Mouse (Mus musculus): ENCODE results near the gene Fbxo46. TPM values are rescaled to one million over a fixed set of nuclear protein-coding genes. Genes with fewer than 3 reads are reported as not detected.

The Fbxo46 gene
- polyA plus RNA-seq, 1 experiment from 2014 or later = 8.1 TPM

DNA sequence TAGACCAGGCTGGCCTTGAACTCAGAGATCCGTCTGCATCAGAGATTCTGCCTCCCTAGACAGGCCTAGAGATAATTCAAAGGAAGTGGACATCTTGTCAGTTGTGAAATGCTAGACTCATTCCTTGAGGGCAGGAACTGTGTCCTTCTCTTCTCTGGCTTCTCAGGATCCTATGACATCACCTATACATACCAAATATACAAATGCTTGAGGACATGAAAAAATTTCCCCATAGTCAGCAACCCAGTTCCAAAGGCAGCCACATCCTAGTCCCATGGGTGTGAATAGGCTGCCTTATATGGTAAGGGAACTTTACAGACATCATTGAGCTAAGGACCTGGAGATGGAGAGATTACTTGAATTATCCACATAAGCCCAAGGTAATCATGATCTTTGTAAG, 10.1 kb upstream of the Fbxo46 start:
- ATAC-seq (replicated peaks; ENCODE audit: low FRiP score, low TSS enrichment, low read depth) (no peak), DNase-seq (ENCODE audit: low spot score) (no peak)
- H3K27ac ChIP-seq (ENCODE audit: low read depth) = no peak overlapping the region
- H3K27me3 ChIP-seq (replicated peaks; ENCODE audit: control insufficient read depth, insufficient read depth, low read length) = no peaks in the 10 kb centered on the region
- WGBS = 81% methylated on average over 1 of the region's 1 CpGs
- H3K9me3 ChIP-seq (ENCODE audit: control insufficient read depth, low read length) = no peaks in the 10 kb centered on the region
- H3K4me3 ChIP-seq (ENCODE audit: low read depth, low read length) = no peak overlapping the region
- no peaks in the 10 kb centered on the region for H3K4me1 ChIP-seq (replicated peaks; ENCODE audit: control insufficient read depth, insufficient read depth, low read length)
- H3K9ac ChIP-seq (ENCODE audit: low read length) = no peak overlapping the region
- H3K36me3 ChIP-seq (ENCODE audit: control insufficient read depth, insufficient read depth, low read length) = no peaks in the 10 kb centered on the region
- no peak overlapping the region for H3K4me2 ChIP-seq (ENCODE audit: low read length)

DNA sequence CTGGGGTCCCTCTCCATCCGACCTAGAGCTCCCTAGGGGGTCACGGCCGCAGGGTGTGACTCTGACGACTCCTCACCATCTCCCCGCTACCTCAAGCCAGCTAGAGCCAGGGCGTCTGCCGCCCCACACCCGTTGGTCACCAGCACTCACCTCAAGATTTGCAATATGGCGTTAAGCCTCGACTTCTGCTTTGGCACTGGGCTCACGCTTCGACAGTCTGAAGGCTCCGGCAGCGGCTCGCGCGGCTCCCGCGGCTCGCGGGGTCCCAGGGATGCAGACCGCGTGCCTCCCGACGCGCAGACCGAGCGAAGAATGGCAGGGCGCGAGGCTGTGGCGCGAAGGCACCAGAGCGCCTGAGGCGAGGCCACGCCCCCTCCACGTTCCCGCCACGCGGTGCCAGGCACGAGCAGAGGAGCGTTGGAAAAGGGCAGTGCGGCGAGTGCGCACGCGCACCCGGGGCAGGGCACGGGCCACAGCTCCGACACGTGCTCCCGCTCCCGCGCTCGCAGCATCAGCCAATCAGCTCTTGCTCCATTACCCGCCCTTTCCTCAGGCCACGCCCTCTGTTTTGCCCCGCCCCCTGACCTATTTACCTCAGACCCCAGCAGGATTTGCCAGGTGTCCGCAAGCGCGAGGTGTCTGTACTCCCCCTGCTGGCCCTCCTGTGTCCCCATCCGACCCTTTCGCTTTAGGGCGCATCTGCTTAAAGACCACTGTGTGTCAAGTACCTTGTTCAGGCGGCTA, 1.5 kb upstream of the Fbxo46 start, which contains the start of gene Gm4969:
TSS of gene Gm4969 (minus strand) at position 341 of the 744 bp plus-strand sequence.
- peak; percentile 80 for DNase-seq (ENCODE audit: low spot score)
- H3K4me1 ChIP-seq (replicated peaks; ENCODE audit: control insufficient read depth, insufficient read depth, low read length) = peaks cover 8% of the 10 kb centered on the region
- no peaks in the 10 kb centered on the region for H3K27me3 ChIP-seq (replicated peaks; ENCODE audit: control insufficient read depth, insufficient read depth, low read length)
- H3K9ac ChIP-seq (ENCODE audit: low read length) = no peak within 1 kb of the TSS
- H3K27ac ChIP-seq (ENCODE audit: low read depth) = no peak within 1 kb of the TSS
- peaks cover 7% of the 10 kb centered on the region; the same call in 1 of the 2 replicates for H3K9me3 ChIP-seq (ENCODE audit: control insufficient read depth, low read length)
- H3K4me3 ChIP-seq (ENCODE audit: low read depth, low read length) = peak within 1 kb of the TSS; percentile 27
- H3K4me2 ChIP-seq (ENCODE audit: low read length) = peak within 1 kb of the TSS; percentile 50
- no peaks in the 10 kb centered on the region for H3K36me3 ChIP-seq (ENCODE audit: control insufficient read depth, insufficient read depth, low read length)
- 19% methylated on average over 64 of the region's 64 CpGs for WGBS
- peak; percentile 38; the same call in 1 of the 2 replicates for ATAC-seq (replicated peaks; ENCODE audit: low FRiP score, low TSS enrichment, low read depth)

DNA sequence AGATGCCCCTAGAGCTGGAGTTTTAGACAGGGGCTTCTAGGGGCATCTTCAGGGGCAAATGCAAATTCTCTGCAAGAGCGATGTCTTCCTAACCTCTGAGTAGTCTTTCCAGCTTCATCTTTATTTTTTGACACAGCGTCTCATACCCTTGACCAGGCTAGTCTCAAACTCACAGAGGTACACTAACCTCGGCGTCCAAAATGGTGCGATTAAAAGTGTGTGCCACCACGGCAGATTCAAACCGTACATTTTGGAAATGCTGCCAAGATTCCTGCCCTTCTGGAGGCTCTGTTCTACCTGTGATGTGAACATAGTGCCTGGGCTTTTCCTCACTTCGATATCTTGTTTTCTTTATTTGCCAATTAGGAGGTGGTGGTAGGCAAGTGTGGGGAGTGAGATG, 576 bp upstream of the Fbxo46 start:
- H3K36me3 ChIP-seq (ENCODE audit: control insufficient read depth, insufficient read depth, low read length) = no peaks in the 10 kb centered on the region
- H3K9me3 ChIP-seq (ENCODE audit: control insufficient read depth, low read length) = peaks cover 7% of the 10 kb centered on the region; the same call in 1 of the 2 replicates
- no peak overlapping the region for H3K27ac ChIP-seq (ENCODE audit: low read depth)
- H3K4me1 ChIP-seq (replicated peaks; ENCODE audit: control insufficient read depth, insufficient read depth, low read length) = peaks cover 8% of the 10 kb centered on the region
- no peak overlapping the region for H3K9ac ChIP-seq (ENCODE audit: low read length)
- 92% methylated on average over 8 of the region's 8 CpGs for WGBS
- no peak overlapping the region for H3K4me2 ChIP-seq (ENCODE audit: low read length)
- ATAC-seq (replicated peaks; ENCODE audit: low FRiP score, low TSS enrichment, low read depth) (peak; percentile 2; the same call in 1 of the 2 replicates), DNase-seq (ENCODE audit: low spot score) (no peak)
- H3K27me3 ChIP-seq (replicated peaks; ENCODE audit: control insufficient read depth, insufficient read depth, low read length) = no peaks in the 10 kb centered on the region
- no peak overlapping the region for H3K4me3 ChIP-seq (ENCODE audit: low read depth, low read length)

DNA sequence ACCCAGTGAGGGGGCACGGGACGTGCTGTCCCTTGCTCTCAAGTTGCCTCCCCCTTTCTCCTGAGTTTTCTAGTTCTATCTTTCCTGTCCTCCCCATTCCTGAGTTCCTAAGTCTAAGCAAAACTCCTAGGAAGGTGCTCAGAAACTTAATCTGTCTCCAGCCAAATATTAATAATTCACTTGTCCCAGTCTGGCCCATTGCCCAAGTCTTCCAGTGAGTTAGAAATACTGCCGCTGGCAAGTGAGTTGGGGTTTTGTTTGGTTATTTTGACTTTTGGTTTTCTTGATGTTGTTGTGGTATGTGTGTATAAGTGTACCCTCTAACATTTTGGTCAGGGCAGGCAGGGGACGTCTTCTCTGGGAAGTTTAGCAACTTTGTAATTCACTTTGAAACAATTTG, 2.0 kb downstream of the Fbxo46 start:
- DNase-seq (ENCODE audit: low spot score) (no peak), ATAC-seq (replicated peaks; ENCODE audit: low FRiP score, low TSS enrichment, low read depth) (no peak)
- WGBS = 90% methylated on average over 4 of the region's 4 CpGs

DNA sequence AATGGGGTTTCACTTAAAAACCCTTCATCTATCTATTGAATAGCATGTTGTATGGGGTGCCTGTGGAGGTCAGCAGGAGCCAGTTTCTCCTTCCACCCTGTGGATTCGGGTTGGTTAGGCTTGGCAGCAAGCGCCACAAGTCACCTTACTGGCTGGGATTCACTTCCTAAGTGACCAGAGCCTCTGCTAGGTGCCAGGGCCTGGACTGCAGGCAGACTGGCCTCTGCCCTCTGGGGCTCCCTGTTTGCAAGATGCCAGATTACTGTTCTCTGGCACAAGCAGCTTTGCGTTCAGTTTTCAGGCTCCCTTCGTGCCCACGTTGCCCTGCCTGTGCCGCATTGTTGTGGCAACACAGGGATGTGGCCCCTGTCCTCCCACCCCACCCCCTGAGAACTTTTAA, 5.1 kb downstream of the Fbxo46 start:
- peaks cover 8% of the 10 kb centered on the region for H3K4me1 ChIP-seq (replicated peaks; ENCODE audit: control insufficient read depth, insufficient read depth, low read length)
- H3K4me3 ChIP-seq (ENCODE audit: low read depth, low read length) = no peak overlapping the region
- no peaks in the 10 kb centered on the region for H3K27me3 ChIP-seq (replicated peaks; ENCODE audit: control insufficient read depth, insufficient read depth, low read length)
- H3K9ac ChIP-seq (ENCODE audit: low read length) = no peak overlapping the region
- no peak overlapping the region for H3K4me2 ChIP-seq (ENCODE audit: low read length)
- 91% methylated on average over 6 of the region's 6 CpGs for WGBS
- peaks cover 3% of the 10 kb centered on the region; the same call in 1 of the 2 replicates for H3K9me3 ChIP-seq (ENCODE audit: control insufficient read depth, low read length)
- H3K36me3 ChIP-seq (ENCODE audit: control insufficient read depth, insufficient read depth, low read length) = peaks cover 9% of the 10 kb centered on the region
- ATAC-seq (replicated peaks; ENCODE audit: low FRiP score, low TSS enrichment, low read depth) (no peak), DNase-seq (ENCODE audit: low spot score) (no peak)
- no peak overlapping the region for H3K27ac ChIP-seq (ENCODE audit: low read depth)

More for the DNA sequence above, 2.0 kb downstream of the Fbxo46 start:
- Histone ChIP-seq H3K27me3 (replicated peaks; ENCODE audit: control insufficient read depth, insufficient read depth, low read length) (no peaks in the 10 kb centered on the region), H3K4me2 (ENCODE audit: low read length) (no peak overlapping the region), H3K4me3 (ENCODE audit: low read depth, low read length) (no peak overlapping the region), H3K9me3 (ENCODE audit: control insufficient read depth, low read length) (peaks cover 7% of the 10 kb centered on the region; the same call in 1 of the 2 replicates), H3K36me3 (ENCODE audit: control insufficient read depth, insufficient read depth, low read length) (no peaks in the 10 kb centered on the region), H3K4me1 (replicated peaks; ENCODE audit: control insufficient read depth, insufficient read depth, low read length) (peaks cover 8% of the 10 kb centered on the region), H3K9ac (ENCODE audit: low read length) (no peak overlapping the region), H3K27ac (ENCODE audit: low read depth) (no peak overlapping the region)

DNA sequence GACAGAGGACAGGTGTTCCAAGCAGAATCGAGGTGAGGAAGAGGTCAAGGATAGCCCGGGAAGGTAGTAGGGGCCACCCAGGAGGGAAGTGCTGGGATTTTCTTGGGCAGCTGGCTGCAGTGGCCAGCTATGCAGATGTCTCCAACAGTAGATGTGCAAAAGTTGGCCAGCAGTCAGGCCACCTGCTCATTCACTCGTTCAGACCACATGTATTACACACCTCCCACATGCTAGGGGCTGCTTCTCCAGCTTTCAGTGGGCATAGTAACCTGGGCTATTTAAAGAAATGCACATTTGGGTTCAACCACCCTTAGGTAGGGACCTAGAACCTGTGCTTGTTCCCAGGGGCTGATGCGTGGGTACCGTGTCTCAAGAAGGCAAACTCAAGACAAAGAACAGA, 8.1 kb downstream of the Fbxo46 start:
- no peaks in the 10 kb centered on the region for H3K27me3 ChIP-seq (replicated peaks; ENCODE audit: control insufficient read depth, insufficient read depth, low read length)
- DNase-seq (ENCODE audit: low spot score) = no peak
- no peak overlapping the region for H3K4me2 ChIP-seq (ENCODE audit: low read length)
- no peaks in the 10 kb centered on the region for H3K9me3 ChIP-seq (ENCODE audit: control insufficient read depth, low read length)
- no peak for ATAC-seq (replicated peaks; ENCODE audit: low FRiP score, low TSS enrichment, low read depth)
- H3K27ac ChIP-seq (ENCODE audit: low read depth) = no peak overlapping the region
- peaks cover 12% of the 10 kb centered on the region; the same call in 1 of the 2 replicates for H3K4me1 ChIP-seq (replicated peaks; ENCODE audit: control insufficient read depth, insufficient read depth, low read length)
- peaks cover 9% of the 10 kb centered on the region for H3K36me3 ChIP-seq (ENCODE audit: control insufficient read depth, insufficient read depth, low read length)
- no peak overlapping the region for H3K9ac ChIP-seq (ENCODE audit: low read length)
- WGBS = 76% methylated on average over 5 of the region's 5 CpGs
- H3K4me3 ChIP-seq (ENCODE audit: low read depth, low read length) = no peak overlapping the region

DNA sequence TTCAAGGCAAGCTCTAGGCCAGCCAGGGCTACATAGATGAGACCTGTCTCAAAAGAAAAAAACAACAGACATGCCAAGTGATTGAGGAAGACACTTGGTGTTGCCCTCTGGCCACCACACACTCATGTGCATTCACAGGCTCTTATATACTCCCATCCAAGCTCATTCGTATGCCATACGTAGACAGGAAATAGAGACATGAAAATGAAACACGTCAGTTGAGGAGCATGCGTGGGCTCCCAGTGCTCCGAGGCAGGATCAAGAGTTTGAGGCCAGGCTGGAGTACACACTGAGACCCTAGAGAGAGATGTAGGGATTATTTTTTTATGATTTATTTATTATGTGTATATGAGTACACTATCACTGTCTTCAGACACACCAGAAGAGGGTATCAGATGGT, 9.7 kb downstream of the Fbxo46 start:
- H3K36me3 ChIP-seq (ENCODE audit: control insufficient read depth, insufficient read depth, low read length) = peaks cover 9% of the 10 kb centered on the region
- no peak overlapping the region for H3K27ac ChIP-seq (ENCODE audit: low read depth)
- H3K9ac ChIP-seq (ENCODE audit: low read length) = no peak overlapping the region
- ATAC-seq (replicated peaks; ENCODE audit: low FRiP score, low TSS enrichment, low read depth) (no peak), DNase-seq (ENCODE audit: low spot score) (no peak)
- H3K4me3 ChIP-seq (ENCODE audit: low read depth, low read length) = no peak overlapping the region
- WGBS = 92% methylated on average over 5 of the region's 5 CpGs
- H3K4me2 ChIP-seq (ENCODE audit: low read length) = no peak overlapping the region
- H3K4me1 ChIP-seq (replicated peaks; ENCODE audit: control insufficient read depth, insufficient read depth, low read length) = peaks cover 12% of the 10 kb centered on the region; the same call in 1 of the 2 replicates
- no peaks in the 10 kb centered on the region for H3K27me3 ChIP-seq (replicated peaks; ENCODE audit: control insufficient read depth, insufficient read depth, low read length)
- no peaks in the 10 kb centered on the region for H3K9me3 ChIP-seq (ENCODE audit: control insufficient read depth, low read length)

DNA sequence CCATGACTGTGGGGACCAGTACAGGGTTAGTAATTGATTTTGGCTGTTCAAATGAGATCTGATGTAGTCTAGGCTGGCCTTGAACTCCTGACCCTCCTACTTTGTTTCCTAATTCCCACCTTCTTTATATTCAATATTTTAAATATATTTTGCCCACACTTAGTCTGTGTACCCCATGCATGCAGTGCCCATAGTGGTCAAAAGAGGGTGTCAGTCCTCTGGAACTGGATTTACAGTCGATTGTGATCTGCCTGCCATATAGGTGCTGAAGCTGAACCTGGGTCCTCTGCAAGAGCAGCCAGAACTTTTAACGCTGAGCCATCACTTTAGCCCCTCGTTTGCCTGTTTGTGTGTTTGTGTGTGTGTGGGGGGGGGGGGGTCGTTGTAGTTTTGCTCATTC, 11.0 kb downstream of the Fbxo46 start:
- H3K9ac ChIP-seq (ENCODE audit: low read length) = no peak overlapping the region

More for the DNA sequence above, 11.0 kb downstream of the Fbxo46 start:
- Histone ChIP-seq H3K4me1 (replicated peaks; ENCODE audit: control insufficient read depth, insufficient read depth, low read length) (peaks cover 12% of the 10 kb centered on the region; the same call in 1 of the 2 replicates), H3K9me3 (ENCODE audit: control insufficient read depth, low read length) (no peaks in the 10 kb centered on the region), H3K36me3 (ENCODE audit: control insufficient read depth, insufficient read depth, low read length) (peaks cover 18% of the 10 kb centered on the region), H3K4me2 (ENCODE audit: low read length) (peak overlapping the region; percentile 67), H3K27me3 (replicated peaks; ENCODE audit: control insufficient read depth, insufficient read depth, low read length) (no peaks in the 10 kb centered on the region), H3K27ac (ENCODE audit: low read depth) (peak overlapping the region; percentile 43), H3K4me3 (ENCODE audit: low read depth, low read length) (peak overlapping the region; percentile 40)
- no peak for DNase-seq (ENCODE audit: low spot score)
- WGBS = 32% methylated on average over 4 of the region's 4 CpGs
- no peak for ATAC-seq (replicated peaks; ENCODE audit: low FRiP score, low TSS enrichment, low read depth)
